Mouse (Mus musculus): ENCODE measurements around the gene Vmn2r100.

Vmn2r100 gene

GRCm38 (mm10) chr17:19504432-19504831, at the start of gene Vmn2r100:
Gene Vmn2r100, plus strand, starts transcription at chr17:19504732.
- no peak for DNase-seq (ENCODE audit: low spot score in 2 of 2)

GRCm38 (mm10) chr17:19482866-19483265, 21.7 kb upstream of the Vmn2r100 start:
- DNase-seq (ENCODE audit: low spot score in 2 of 2): no peak

DNA sequence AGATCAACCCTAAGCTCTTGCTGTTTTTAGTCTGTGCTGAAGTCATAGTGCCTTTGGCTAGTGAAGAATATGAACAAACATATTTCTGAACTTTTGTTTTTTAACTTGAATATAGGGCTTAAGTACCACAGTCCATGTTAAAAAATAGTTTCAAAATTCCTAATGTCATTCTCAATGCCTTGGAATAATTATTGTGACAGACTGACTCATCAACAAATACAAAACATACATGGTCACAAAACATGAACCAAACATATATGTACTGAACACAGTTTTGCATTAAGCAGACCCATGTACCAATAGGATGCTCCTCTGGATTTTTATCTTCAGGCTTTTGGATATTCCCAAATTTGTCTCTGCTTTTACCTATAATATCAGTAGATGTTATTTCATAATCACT, 72.4 kb downstream of the Vmn2r100 start, which contains the start of gene Vmn2r101:
Gene Vmn2r101 (plus strand): TSS at position 301 of the 400 bp plus-strand sequence.
- DNase-seq (ENCODE audit: low spot score in 2 of 2): no peak

Measured in frontal cortex, postnatal 36 days (tissue).